Mouse (Mus musculus): ENCODE results near the gene Bcl9l.

Bcl9l gene

DNA sequence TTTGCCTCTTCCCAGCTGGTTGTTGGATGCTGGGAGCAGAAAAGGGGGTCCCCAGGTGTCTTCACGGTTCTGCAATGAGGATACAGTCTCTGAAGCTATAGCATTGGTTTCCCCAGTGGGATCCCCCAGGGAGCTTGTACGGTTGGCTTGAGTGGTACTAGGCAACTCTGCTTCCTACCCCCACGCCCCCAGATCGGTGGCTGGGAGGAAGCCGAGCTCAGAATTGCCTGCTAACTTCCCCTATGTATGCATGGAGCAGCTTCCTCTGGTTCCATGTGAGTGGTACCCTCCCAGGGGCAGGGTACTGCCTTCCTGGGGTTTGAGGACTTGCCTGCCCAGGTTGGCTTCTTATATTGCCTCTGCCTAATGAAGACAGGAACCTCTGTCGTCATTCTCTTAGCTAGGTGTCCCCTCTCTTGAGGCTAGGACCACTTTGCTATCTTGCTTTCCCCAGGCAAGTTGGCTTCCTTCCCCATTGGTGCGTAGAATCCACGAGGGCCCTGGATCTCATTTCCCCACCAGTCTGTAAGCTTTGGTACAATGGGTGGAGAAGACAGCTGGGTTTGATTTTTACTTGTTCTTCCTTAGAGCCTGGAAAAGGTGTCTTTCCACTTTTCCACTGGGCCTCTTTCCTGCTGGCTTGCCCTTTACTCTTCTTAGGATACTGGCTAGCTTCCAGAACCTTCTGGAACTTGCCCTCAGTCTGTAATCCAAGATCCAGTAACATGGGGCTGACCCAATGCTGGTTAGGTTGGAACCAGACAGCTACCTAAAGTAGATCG is 29.5 kb downstream of the Bcl9l start:
- peak in 1 of 2 experiments; percentile 33 for DNase-seq (ENCODE audit: low spot score in 2 of 2)

DNA sequence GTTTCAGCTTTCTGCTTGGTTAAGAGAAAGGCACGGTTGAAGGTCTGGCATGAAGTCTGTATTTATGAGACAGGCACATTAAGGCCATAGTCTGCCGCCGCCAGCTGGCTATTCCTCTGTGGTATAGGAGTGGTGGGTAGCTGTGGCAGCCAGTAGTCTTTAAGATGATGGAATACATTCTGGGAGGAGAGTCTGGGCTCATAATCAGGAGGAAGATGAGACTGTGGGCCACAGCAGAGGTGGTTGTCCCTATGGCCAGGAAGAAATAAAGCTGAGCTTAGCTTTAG is 30.0 kb downstream of the Bcl9l start:
- no peak for DNase-seq (ENCODE audit: low spot score in 2 of 2)

DNA sequence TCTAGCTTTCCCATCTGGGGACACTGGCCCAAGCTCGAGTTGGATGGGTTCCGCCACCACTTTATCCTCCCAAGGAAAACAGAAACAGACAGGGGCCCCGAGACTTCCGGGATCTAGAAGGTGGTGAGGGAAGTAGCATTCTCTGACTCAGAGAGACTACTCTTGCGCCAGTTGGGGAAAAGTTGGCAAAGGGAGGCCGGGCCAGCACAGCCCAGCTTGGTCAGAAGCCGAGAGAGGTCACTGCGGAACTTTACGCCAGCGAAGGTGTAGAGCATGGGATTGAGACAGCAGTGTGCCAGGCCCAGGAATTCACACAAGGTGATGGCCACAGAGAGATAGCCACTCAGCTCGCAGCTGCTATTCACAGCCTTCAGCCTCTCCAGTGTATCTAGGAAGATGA is 30.5 kb downstream of the Bcl9l start:
- DNase-seq (ENCODE audit: low spot score in 2 of 2) = peak in 1 of 2 experiments; percentile 32

DNA sequence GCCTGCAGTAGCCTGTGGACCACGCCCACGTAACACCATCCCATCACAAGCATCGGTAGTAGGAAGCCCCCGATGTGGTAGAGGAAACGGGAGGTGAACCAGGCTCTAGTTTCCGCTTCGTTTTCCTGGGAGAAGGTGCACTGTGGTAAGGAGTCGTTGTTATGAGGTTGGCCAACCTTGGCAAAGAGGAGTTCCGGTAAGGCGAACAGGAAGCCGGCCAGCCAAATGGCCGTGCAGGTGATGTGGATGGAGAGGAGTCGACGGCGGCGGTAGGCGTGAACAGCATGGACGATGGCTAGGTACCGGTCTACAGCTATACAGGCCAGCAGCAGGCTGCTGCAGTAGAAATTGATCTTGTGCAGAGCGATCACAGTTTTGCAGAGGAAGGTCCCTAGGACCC is 31.0 kb downstream of the Bcl9l start:
- no peak for DNase-seq (ENCODE audit: low spot score in 2 of 2)

DNA sequence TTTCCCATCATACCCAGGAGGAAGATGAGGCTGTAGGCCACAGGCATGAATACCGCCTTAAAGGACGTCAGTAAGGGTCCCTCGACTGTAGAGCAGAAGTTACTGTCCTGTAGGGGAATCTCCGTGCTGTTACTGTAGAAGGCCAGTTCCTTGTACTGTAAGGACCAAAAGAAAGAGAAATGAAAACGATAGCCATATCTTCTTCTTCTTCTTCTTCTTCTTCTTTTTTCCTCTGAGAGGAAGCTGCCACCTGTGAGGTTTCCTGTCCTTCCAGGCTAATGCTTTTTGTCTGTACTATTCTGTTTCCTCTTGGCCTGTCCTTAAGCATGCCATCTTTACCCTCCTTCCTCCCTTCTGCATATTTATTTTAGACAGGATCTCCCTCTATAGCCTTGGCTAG is 31.5 kb downstream of the Bcl9l start:
- DNase-seq (ENCODE audit: low spot score in 2 of 2) = no peak

DNA sequence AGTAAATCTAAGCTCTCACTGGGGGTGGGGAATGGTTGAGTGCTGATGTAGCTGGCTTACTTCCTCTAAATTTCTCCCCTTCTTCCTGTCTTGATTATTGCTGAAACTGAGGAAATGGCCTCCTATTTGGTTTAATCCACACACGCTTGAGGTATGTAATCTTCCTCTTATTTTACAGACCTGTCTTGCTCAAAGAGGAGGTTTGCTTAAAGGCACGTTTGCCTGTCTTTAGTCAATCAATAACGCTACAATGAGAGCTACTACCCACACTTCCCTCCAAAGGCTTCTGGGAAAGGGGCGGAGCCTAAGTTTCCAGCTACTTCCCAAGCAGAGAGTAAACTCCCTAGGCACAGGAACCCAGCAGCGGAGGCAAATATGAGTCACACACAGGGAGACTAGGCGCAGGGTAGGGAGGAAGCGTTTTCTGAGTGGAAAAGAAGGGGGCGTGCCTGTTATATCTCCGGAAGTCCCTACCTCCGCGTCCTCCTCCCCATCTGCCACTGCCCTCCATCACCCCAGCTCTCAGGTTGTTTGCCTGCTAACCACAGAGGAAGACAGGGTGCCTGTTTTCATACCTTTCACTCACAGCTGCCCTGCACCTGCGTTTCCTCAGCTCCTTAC is 32.6 kb downstream of the Bcl9l start:
- no peak for DNase-seq (ENCODE audit: low spot score in 2 of 2)

DNA sequence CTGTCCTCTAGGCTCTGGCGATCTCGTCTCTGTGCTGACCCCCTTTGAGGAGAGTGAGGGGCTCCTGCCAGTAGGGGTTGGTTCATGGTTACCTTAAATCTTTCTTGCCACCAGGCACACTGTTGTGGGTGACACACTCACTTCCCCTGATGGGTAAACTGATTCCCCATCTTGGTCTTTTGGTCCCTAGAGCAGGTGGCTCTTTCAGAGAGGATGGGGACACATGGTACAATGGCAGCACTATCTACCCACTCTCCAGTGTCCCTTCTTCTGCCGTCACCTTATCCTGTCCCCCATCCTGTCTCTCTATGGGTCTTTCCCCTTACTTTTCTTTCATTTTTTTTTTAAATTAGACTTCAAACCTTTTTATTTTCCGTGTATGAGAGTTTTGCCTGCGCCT is 33.3 kb downstream of the Bcl9l start:
- no peak for DNase-seq (ENCODE audit: low spot score in 2 of 2)

DNA sequence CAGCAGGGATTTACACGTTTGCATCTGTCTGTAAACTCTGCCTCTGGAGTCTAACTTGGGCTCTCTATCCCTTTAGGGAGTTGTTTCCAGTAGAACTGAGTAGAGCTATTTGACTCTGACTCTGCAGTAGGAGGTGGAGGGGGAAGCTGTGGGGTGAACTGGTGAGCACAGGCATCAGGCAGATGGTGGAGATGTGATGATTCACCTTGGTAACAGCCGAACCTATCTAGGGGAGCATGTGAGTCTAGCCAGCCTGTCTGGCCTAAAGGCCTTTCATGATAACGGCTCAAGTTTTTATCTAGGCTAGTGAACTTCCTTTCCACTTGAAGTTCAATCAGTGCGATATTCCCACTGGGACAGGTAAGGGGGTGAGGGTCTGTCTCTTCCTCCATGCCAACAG is 34.7 kb downstream of the Bcl9l start:
- DNase-seq (ENCODE audit: low spot score in 2 of 2) = no peak

DNA sequence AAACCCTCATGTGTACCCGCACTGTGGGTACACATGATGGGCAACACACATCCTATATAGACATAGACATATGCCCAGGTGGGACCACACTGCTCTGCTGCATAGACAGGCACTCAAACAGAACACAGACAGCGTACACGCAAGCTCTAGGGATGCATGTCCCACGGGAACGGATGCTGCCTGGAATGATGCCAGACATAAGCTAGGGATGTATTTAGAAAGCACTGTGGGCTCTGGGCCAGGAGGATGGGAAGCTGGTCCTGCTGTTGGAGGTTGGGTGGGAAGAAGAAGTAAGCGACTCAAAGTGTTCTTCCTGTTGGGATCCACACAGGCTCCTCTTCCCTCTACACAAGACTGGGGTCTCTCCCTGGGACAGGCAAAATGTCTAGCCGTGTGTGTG is 35.4 kb downstream of the Bcl9l start:
- DNase-seq (ENCODE audit: low spot score in 2 of 2) = peak; percentile 80 to 84

DNA sequence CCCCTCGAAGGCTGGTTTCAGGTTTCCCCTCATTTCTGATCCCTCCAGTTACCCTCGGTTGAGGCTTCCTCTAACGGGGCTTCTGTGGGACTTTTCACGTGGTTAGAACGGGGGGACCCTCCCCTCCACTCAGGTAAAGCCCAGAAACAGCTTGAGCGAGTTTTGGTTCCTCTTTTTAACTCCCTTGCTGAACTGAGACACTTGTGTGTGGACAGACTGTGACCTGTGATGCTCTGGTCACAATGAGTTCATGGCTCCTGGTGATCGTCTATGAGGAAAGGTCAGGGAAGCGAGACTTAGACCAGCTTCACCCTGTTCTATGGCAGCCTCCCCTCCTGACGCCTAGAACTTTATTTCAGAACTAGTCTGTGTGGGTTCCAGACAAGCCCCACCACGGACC is 39.3 kb downstream of the Bcl9l start:
- no peak for DNase-seq (ENCODE audit: low spot score in 2 of 2)

DNA sequence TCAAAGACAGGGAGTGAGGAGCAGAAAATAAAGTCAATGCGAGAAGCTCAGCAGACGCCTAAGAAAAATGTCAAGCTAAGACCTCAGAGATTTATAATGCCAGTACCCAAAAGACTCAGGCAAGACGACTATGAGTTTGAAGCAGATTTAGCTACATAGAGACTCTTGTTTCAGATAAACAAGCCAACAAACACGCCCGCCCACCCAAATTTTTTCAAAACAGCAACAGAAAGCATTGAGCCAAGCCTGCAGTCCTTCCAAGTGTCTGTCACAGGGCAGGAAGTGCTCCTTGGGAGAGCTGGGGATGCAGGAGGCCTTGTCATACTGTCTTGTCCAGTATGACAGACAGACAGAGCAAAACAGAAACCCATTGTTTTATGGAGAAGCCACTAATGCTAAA is 41.1 kb downstream of the Bcl9l start:
- no peak for DNase-seq (ENCODE audit: low spot score in 2 of 2)

DNA sequence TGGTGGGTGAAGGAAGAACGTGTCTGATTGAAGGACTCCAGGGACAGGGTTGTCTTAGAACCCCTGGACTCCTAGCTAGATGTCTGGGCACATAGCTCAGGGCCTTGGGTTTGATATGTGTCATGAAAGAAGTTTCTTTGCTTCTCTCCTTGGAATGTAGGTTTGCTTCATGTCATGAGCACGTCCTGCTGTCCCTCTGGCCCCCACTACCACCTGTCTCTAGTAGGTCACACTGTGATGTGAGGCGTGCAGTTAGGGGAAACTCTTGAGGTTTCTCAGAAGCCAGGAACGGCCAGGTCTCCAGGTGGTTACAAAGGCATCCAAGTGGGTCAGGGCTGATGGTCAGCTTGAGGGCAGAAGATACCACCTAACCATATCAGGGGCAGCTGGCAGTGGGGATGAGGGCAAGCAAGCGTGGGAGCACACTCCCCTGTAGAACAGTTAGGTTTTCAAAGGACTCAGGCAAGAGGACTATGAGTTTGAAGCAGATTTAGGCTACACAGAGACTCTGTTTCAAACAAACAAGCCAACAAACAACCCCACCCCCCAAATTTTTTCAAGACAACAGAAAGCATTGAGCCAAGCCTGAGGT is 41.7 kb downstream of the Bcl9l start:
- DNase-seq (ENCODE audit: low spot score in 2 of 2) = no peak

DNA sequence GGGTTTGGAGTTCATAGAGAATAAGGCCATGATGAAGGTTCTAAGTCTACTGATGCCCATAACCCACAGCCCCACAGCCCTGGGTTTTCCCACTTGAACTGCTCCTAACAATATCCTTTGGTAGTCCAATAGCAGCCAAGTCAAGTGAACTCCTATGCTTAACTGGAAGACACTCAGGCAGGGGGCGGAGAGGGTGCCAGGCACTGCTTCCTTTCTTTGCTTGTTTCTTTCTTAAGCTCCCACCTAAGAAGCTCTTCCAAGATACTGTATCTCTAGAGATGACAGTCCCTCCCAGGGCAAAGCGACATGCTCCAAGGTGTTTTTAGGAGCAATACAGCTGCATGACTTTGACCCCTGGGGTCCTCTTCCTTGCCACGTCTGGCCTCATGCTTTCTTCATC is 42.4 kb downstream of the Bcl9l start:
- no peak for DNase-seq (ENCODE audit: low spot score in 2 of 2)

DNA sequence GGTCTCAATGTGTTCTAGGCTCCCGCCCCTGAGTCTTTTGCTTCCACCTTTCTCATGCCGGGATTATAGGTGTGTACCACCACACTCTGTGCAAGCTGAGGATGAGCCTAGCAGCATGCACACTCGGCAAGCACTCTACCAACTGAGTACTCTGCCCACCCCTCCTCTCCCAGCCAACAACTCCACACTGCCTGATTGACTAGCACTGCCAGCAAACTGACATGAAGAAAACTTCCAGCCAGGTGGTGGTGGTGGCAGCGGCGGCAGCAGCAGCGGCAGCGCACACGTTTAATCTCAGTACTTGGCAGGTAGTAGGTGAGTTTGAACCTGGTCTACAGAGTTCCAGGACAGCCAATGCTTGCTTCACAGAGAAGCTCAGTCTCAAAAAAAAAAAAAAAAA is 43.0 kb downstream of the Bcl9l start:
- DNase-seq (ENCODE audit: low spot score in 2 of 2) = no peak

DNA sequence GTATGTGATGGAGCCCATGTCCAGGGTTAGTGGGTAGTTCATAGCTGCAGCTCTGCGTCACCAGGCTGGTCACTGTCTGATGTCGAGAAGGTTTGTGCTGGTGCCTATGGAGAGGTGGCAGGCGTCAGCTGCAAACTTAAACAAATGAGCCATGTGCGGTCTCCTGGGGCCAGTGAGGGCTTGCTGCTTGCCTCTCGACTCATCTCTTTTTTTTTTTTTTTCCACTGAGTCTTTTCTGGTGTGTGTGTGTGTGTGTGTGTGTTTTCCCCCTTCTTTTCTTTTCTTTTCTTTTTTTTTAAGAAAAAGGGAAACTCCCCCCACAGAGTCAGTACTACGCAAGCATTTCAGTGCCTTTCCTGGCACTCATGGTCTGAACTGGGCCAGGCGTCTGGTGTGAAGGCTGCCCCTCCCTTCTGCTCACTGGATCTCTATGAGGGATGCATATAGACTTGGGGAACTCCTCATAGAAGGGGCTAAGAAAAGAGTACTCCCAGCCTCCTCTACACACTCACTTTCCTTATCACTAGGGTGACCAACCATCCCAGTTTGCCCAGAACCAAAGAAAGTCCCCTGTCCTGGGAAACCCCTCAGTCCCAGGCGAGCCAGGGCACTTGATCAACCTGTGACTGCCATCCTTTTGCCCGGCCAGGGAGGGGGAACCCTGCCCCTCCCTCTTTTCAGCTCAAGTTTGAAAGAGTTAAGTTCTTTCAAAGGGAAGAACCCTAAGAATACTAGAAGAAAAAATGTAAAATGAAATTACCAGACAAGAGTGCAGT is 43.9 kb downstream of the Bcl9l start:
- no peak for DNase-seq (ENCODE audit: low spot score in 2 of 2)

DNA sequence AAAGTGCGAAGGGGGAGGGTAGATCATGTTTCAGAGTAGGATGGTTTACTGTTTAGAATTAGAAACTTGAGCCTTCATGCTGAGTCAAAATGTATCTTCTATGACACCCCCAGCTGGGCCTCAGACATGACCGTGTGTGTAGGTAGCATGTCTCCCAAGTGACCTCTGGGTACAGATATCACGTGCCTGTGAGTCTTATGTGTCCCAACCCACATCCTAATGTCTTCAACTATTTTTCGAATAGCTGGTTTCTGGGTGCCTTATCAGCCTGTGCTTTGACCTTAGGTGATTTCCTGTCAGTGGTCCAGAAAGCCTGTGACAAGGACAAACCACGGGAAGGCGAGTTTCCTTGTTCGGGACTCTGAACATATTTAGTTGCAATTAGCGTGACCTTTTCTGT is 45.7 kb downstream of the Bcl9l start:
- no peak for DNase-seq (ENCODE audit: low spot score in 2 of 2)

DNA sequence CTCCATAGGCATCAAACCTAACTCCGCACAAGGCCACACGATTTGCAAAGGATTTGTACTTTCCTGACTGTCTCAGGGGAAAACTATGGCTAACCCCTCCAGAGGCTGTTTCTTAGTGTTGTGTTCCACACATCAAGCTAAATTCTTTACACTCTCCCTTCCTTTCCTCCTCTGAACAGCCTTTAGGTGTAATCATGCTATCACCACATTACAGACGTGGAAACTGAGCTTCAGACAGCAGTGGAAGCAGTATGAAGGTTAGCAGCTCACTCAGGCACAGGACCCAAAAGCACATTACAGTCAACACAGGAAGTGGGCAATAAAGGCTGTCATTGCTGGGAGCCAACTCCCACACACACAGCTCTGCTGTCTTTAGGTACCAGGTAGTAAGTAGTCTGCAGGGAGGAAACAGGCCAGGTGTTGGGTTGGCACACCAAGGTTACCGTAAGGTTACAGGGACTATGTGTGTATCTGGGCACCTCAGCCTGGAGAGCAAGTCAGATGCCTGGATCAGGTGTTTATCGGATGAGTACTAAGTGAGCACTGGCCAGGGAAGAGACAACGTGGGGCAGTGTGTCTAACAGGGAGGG is 50.5 kb downstream of the Bcl9l start:
- no peak for DNase-seq (ENCODE audit: low spot score in 2 of 2)

DNA sequence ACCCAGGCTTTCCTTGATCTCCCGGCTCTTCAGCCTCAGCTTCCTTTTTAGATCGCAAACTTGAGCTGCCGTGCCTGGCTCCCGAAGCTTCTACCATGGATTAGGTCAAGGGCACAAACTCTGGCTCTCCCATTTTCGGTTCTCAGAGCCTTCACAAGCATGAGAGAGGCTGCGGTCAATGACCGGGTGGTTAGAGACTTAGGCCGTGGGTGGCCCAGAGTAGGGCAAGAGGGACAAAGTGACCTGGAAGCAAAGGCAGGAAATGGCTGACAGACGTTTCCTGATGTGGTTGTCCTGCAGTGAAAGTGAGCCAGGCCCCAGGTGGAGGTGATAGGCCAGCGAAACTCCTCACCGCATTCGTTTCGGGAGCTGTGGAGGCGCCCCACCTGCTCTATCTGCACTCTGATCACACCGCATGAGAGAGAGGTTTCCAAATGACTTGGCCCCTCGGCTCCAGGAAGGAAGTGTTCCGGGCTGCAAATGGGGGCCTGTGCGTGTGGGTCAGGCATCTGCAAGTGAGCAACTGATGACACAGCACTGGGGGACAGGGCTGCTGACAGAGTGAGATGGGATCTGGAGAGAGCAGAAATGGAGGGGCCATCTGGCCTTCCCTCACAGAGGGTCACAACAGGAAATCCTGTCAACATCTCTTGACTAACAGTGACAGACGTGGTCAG is 55.1 kb downstream of the Bcl9l start:
- DNase-seq (ENCODE audit: low spot score in 2 of 2) = peak in 1 of 2 experiments; percentile 28

DNA sequence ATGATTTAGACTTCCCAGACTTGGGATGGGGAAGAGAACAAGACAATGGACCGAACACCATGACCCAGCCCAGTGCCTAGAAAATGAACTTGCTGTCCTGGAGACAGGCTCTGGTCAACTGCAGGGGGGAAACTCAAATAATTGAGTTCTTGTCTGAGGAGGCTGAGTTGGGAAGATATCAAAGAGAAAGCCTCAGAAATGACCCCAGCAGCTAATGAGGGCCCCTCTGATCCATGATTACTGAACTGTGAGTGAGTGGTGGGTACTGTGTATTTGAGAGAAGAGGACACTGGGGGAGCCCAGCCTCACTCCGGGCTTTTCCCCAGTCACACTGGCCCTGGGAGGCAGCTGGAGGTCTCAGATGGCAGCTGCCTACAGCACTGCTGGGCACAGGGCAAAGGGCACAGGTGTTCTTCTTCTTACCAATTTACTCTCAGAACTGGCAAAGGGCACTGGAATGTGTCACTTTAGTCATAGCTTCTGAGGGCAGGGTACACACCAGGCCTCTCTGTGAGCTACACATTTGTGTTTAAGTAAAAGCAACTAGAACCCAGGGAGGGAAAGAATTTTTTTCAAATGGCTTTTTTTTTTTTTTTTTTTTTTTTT is 57.3 kb downstream of the Bcl9l start:
- DNase-seq (ENCODE audit: low spot score in 2 of 2) = no peak

DNA sequence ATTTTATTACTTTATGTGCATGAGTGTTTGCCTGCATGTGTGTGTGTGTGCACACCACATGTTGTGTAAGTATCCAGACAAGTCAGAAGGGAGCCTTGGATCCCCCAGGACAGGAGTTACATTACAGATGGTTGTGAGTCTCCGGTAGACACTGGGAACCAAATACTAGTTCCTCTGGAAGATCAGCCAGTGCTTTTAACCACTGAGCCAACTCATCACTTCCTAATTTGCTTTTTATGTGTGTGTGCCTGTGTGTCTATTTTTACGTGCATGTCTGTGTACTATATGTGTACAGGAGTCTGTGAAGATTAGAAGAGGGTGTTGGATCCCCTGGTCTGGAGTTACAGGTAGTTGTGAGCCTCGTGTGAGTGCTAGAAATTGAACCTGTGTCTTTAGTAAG is 58.1 kb downstream of the Bcl9l start:
- no peak for DNase-seq (ENCODE audit: low spot score in 2 of 2)

DNA sequence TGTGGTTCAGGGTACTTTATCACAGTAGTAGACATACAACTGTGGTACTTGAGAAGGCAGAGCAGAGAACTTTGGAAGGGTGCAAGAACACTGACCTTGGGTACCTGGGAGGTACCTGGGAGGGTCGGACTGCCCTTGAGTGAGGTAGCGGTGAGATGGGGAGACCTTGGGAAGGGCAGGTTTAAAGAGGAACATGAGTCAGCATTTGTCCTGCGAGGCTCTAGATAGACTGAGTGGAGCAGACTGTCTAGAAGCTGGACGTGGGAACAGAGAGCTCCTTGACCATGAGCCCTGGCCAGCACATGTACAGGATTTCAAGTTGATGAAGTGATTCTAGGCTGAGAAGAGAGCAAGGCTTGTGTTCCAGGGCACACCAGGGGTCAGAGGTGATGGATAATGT is 59.7 kb downstream of the Bcl9l start:
- DNase-seq (ENCODE audit: low spot score in 2 of 2) = no peak

All from right cerebral cortex, postnatal 10 days (tissue).